Mouse (Mus musculus) cerebellum, adult 2 months (tissue): Measurements from ENCODE around the gene Fmr1nb. TPM values are rescaled to one million over a fixed set of nuclear protein-coding genes. Genes with fewer than 3 reads are reported as not detected.
"Not testable (repeated sequence)": the region's sequence is repeated elsewhere in the genome, so short reads cannot be mapped to it uniquely, and the experiment has no call there.

Source experiments
- DNase-seq, 2 experiments: peaks; one replicate each; pipeline ENCODE4 v3.0.0; 2021
- H3K27ac ChIP-seq: fragments of 200-500 bp; 2 replicates; pipeline ENCODE4 v1.5.1; 2012; ENCODE audit warnings: low read length, control low read depth, inconsistent platforms; ENCODE audit not compliant: insufficient read depth
- H3K27me3 ChIP-seq: fragments of 200-500 bp; 2 replicates; pipeline ENCODE4 v1.6.1; 2012; ENCODE audit warnings: inconsistent platforms, mild to moderate bottlenecking, low read length, moderate library complexity; ENCODE audit not compliant: control insufficient read depth, insufficient read depth
- H3K4me1 ChIP-seq: fragments of 200-500 bp; 2 replicates; pipeline ENCODE4 v1.6.1; 2011; ENCODE audit warnings: low read length; ENCODE audit not compliant: control insufficient read depth, insufficient read depth
- H3K4me3 ChIP-seq: fragments of 200-500 bp; replicated peaks from 2 replicates; pipeline ENCODE3; 2011; ENCODE audit warnings: mild to moderate bottlenecking, low read depth, low read length, control low read depth; ENCODE audit not compliant: insufficient read depth
- CTCF ChIP-seq: fragments of 200-500 bp; IDR thresholded peaks from 2 replicates; pipeline ENCODE4 v1.5.1; 2011; ENCODE audit warnings: low read depth, mild to moderate bottlenecking, control low read depth, low read length, moderate library complexity, borderline replicate concordance; ENCODE audit not compliant: insufficient read depth
- POLR2A ChIP-seq: fragments of 200-500 bp; IDR thresholded peaks from 2 replicates; pipeline ENCODE4 v1.6.1; 2011; ENCODE audit warnings: low read length, control low read depth, borderline replicate concordance; ENCODE audit not compliant: insufficient read depth
- WGBS: fragments of 180-500 bp; shearing (Covaris S2); methylation state at CpG from one replicate; pipeline ENCODE4 v1.1.7; 2018; 5-methylcytosine and 5-hydroxymethylcytosine counted together
- polyA plus RNA-seq: library from polyadenylated mRNA; depleted of rRNA; stranded (reverse); fragments of >200 nt; gene quantifications from 2 replicates; pipeline ENCODE4 v1.2.3, GENCODE M21; 2012; rRNA removed

Gene Fmr1nb
- 0.15 TPM in 1 of 2 replicates, not detected in the other for polyA plus RNA-seq

DNA sequence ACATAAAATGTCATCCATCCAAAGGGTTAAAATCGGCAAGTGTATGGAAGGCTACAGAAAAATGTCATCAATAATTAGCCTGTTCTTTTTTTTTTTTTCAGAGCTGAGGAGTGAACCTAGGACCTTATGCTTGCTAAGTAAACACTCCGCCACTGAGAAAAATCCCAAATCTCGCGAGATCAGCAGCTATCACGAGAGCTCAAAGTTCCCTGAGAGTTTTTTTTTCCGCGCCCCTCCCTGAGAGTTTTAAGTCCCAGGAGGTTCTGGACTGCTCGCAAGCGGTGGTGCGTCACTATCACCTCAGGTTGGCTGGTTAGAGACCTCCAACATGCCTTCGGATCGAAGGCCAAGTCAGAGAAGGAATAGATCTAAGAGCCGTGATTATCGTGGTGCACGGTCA is at the start of gene Fmr1nb:
TSS of gene Fmr1nb (plus strand) at position 234 of the 400 bp plus-strand sequence.
- no peak for TF ChIP-seq POLR2A
- no peak for TF ChIP-seq CTCF
- no peaks in the 10 kb centered on the region for H3K4me1 ChIP-seq
- 92% methylated on average over 15 of the region's 15 CpGs for WGBS
- H3K27ac ChIP-seq: no peak within 1 kb of the TSS
- no peak for DNase-seq
- H3K4me3 ChIP-seq: no peak within 1 kb of the TSS
- no peaks in the 10 kb centered on the region for H3K27me3 ChIP-seq

DNA sequence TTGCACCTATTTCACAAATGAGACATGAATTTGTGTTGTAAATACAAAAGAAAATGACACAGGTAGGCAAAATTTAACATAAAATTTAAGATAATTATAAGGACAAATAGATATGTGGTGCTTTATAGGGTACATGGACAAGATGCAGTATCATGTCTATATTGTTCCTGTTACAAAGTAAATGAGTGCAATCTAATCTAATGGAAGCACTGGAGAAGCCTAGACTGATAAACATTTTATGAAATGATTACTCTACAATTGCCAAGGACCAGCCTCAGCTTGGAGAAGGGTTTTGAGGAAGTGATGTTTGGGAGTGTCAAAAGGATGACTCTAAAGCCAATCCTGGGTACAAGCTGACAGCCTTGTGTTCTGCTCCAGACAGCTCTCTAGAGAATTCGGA is 24.7 kb upstream of the Fmr1nb start:
- Histone ChIP-seq H3K27me3 (no peaks in the 10 kb centered on the region), H3K4me1 (no peaks in the 10 kb centered on the region), H3K27ac (no peak overlapping the region), H3K4me3 (no peak overlapping the region)
- no peak for DNase-seq
- WGBS: 72% methylated on average over 1 of the region's 1 CpGs
- no peak for TF ChIP-seq POLR2A
- no peak for TF ChIP-seq CTCF

DNA sequence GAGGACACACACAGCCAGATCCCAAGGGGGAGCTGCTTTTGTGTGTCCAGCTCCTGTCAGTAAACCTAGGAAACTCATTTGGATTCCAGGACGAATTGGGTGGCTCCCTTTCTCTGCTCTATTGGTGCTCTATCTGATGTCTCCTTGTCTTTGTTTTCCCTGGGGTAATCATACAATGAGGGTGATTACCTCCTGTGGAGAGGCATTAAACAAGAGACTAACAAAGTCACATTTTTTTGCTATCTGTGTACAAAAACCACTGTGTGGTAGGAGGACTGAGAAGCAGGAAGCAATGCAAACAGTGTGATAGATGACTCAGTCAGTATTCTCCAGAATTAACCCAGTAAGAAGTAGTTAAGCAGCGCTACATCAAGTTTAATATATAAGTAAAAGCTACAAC is 21.6 kb upstream of the Fmr1nb start:
- DNase-seq: no peak
- Histone ChIP-seq H3K27me3 (no peaks in the 10 kb centered on the region), H3K4me3 (no peak overlapping the region), H3K27ac (no peak overlapping the region), H3K4me1 (no peaks in the 10 kb centered on the region)
- WGBS: 48% methylated on average over 2 of the region's 2 CpGs
- no peak for TF ChIP-seq POLR2A
- TF ChIP-seq CTCF: no peak

DNA sequence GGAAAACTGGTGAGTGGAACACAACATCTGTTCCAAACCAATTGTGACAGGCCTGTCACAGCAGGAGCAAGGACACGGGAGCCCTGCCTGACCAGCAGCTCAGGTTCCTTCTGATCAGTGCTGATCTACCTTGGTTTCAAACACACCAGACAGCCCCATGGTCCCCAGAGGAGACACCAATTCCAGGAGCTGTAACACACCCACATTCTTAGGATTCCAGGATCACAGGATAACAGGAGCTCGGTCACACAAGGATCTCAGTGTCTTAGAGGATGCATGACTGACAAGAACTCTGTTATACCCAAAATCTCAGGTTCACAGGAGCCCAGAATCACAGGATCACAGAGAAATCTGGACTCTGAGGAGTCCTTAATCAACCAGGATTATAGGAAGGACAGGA is 58.8 kb downstream of the Fmr1nb start:
- not testable (repeated sequence) for DNase-seq, H3K4me1 ChIP-seq, H3K27ac ChIP-seq, H3K27me3 ChIP-seq, H3K4me3 ChIP-seq
- 49% methylated on average over 2 of the region's 2 CpGs for WGBS

DNA sequence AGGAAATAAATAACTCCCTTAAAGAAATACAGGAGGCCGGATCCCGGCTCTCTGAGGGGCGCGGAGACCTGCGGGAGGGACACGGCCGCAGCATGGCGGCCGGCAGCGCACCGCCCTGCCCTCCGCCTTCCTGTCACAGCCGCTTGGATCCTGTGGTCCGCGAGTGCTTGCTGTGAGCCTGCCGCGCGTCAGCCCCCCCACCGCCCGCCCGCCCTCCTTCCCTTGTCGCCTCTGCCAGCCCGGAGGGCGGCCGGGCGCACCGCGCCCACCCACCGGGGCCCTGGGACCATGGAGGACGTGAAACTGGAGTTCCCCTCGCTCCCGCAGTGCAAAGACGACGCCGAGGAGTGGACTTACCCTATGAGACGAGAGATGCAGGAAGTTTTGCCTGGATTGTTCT is 59.4 kb downstream of the Fmr1nb start, which contains the start of gene Gm14698:
TSS of gene Gm14698 (plus strand) at position 35 of the 400 bp plus-strand sequence.
- H3K4me3 ChIP-seq, H3K27ac ChIP-seq, H3K4me1 ChIP-seq, H3K27me3 ChIP-seq: not testable (repeated sequence)
- DNase-seq: peak; percentile 2 to 9
- 4% methylated on average over 35 of the region's 36 CpGs for WGBS

DNA sequence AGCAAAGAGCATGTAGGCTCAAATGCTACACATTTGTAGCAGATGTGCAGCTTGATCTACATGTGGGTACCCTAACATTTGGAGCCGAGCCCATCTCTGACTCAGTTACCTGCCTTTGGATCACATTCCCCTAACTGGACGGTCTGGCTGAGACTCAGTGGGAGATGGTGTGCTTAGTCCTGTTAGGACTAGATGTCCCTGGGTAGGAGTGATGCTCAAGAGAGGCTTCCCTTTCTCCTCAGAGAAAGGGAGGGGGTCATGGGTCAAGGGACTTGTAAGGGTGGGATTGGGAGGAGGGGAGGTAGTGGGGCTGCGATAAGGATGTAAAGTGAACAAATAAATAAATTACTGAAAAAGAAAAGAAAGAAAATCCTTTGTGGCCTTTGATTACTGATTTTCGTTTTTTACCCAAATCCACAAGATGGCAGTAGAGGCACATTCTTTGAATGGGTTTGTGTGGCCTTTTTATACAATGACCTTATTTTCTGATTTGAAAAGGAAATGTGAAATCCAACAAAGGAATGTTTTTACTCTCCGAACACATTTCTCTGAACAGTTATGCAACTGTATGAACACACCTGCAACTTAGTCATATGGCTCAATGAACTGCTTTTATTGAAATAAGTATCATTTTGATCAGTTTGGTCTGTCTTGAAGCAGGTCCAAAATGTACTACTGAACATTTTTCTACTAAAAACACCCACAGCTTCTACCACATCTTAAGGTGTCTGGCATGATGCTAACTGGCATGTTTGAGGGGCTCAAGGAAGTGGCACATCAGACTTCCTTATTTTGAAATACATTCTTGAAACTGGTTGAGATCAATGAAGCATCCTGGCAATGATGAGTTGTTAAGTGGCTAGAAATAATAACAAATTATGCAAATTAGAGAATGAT is 78.2 kb downstream of the Fmr1nb start:
- Histone ChIP-seq H3K4me3 (no peak overlapping the region), H3K27ac (no peak overlapping the region), H3K4me1 (no peaks in the 10 kb centered on the region), H3K27me3 (no peaks in the 10 kb centered on the region)
- DNase-seq: peak in 1 of 2 experiments; percentile 18
- 12% methylated on average over 5 of the region's 5 CpGs for WGBS
- TF ChIP-seq POLR2A (no peak), CTCF (no peak; the same call in 1 of the 2 replicates)

Other genes with a start within 250 kb of the Fmr1nb start
- gene Fmr1, start 83.3 kb upstream of the Fmr1nb start, polyA plus RNA-seq: 39.3 and 40.8 TPM in 2 replicates
- gene Gm14698, start 59.3 kb downstream of the Fmr1nb start, polyA plus RNA-seq: 0.29 and 0.43 TPM in 2 replicates
- not detected in 2 replicates for gene Gm6812, start 131.2 kb downstream of the Fmr1nb start, polyA plus RNA-seq